Mouse (Mus musculus): Measurements from ENCODE around the gene Acot5. TPM values are rescaled to one million over a fixed set of nuclear protein-coding genes. Genes with fewer than 3 reads are reported as not detected.
"Not testable (repeated sequence)": the region's sequence is repeated elsewhere in the genome, so short reads cannot be mapped to it uniquely, and the experiment has no call there.

The Acot5 gene
- total RNA-seq (2022), result 1 to 10 TPM; 4.4 to 5.3 (median 5.2) TPM

- no peak for DNase-seq (ENCODE audit: low spot score in 2 of 2)
Observed at GRCm38 (mm10) chr12:84068986-84069385, at the start of gene Acot5. Gene Acot5, plus strand, starts transcription at chr12:84069325.

DNA sequence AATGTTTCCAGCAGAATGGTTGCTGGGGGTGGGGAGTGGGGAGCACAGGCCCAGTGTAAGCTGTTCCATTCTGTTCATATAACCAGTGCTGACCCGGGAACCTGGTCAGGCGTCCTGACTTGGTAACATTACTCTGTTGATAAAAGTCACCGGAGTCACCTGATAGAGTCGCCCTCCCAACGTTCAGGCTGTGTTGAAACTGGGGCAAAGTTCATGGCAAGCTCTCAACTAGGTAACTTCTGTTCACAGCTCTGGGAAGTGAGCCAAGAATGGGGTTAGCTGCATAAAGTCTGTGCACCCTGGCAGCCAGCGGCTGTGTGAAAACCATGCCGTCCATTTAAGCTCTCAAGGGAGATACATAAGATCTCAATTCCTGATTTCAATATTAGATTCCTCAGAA lies 48.6 kb upstream of the Acot5 start:
- not testable (repeated sequence) for DNase-seq (ENCODE audit: low spot score in 2 of 2)

GRCm38 (mm10) chr12:84022266-84022665 lies 46.9 kb upstream of the Acot5 start:
- not testable (repeated sequence) for DNase-seq (ENCODE audit: low spot score in 2 of 2)

- DNase-seq (ENCODE audit: low spot score in 2 of 2), result no peak
Observed at GRCm38 (mm10) chr12:84023052-84023745, 45.9 kb upstream of the Acot5 start.

GRCm38 (mm10) chr12:84025888-84026287 lies 43.2 kb upstream of the Acot5 start:
- DNase-seq (ENCODE audit: low spot score in 2 of 2), result no peak

- not testable (repeated sequence) for DNase-seq (ENCODE audit: low spot score in 2 of 2)
Observed at GRCm38 (mm10) chr12:84028328-84028727, 40.8 kb upstream of the Acot5 start.

GRCm38 (mm10) chr12:84029043-84029442 lies 40.1 kb upstream of the Acot5 start:
- not testable (repeated sequence) for DNase-seq (ENCODE audit: low spot score in 2 of 2)

DNA sequence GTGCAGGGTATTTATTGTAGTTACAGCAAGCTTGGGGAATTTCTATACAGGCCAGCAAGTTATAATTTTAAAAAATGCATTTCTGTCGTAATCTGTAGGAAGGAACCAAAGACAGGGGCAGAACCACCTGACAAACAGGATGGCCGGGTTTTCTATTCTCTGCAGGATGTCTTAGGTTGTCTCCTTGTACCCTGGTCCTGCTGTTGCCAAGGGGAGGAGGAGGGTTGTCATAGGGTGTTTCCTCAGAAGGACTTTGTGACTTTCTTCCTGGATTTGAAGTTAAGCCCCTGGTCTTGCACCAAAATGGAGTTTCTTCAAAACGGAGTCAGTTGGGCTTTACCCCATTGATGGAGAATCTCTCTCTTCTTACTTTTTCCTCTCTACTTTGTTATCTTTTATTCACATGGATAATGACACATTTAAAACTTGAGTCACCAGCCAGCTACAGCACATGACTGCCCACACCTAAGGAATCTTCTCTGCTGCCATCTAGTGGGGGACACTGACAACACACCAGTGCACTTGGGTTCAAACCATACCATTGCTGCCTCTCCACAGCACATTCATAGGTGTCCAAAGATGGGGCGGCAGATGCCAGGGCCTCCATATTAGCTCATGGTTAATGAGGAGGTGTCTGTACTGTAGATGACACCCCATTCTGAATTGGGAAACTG lies 38.3 kb upstream of the Acot5 start:
- peak; percentile 68 to 82 for DNase-seq (ENCODE audit: low spot score in 2 of 2)

DNA sequence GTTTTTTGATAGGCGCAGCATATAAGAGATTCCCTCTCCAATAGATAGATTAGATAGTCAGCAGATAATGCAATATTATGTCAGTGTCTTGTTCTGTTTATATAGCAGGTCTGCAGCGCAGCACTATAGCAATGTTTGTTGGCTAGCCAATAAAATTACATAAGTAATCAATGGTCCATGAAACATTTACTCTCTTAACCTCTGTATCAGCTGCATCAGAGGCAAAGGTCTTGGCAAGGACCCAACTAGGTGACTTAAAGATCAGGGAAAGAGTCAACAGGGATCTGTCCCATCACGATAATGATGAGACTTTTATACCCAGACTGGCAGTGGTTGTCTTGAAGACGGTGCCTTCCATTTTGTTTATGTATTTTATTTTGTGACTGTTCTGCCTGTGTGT lies 36.3 kb upstream of the Acot5 start:
- DNase-seq (ENCODE audit: low spot score in 2 of 2), result no peak

DNA sequence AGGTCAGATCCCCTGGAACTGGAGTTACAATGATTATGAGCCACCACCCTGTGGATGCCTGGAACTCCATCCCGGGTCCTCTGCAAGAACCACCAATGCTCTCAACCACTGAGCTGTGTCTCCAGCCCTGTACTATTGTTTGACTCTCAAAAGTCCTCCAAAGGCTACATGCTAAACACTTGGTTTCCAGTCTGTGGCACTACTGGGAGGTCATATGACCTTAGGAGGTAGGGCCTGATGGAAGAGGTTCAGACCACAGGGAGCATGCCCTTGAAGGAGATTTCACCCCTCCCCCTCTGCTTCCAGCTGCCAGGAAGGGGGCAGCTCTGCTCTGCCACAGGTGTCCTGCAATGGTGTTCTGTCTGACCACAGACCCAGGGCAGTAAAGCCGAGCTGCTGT lies 35.8 kb upstream of the Acot5 start:
- not testable (repeated sequence) for DNase-seq (ENCODE audit: low spot score in 2 of 2)

DNA sequence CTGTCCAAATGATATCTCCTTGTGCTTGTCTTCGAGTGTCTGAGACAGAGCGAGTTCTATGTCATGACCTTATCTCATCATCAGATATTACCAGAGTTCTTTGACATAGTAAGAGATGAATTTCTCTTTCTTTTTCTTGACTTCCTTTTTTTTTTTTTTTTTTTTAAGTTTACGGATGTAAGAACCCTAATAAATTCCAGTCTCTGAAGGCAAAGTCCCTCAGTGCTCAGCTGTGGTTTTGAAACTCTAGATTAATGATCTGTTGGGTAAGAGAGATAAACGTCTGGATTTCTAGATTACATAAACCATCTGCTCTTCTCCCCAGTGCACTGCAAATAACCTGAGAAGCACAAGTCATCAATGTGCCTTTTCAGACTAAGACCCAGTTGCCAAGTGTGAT lies 35.0 kb upstream of the Acot5 start:
- DNase-seq (ENCODE audit: low spot score in 2 of 2), result no peak

DNA sequence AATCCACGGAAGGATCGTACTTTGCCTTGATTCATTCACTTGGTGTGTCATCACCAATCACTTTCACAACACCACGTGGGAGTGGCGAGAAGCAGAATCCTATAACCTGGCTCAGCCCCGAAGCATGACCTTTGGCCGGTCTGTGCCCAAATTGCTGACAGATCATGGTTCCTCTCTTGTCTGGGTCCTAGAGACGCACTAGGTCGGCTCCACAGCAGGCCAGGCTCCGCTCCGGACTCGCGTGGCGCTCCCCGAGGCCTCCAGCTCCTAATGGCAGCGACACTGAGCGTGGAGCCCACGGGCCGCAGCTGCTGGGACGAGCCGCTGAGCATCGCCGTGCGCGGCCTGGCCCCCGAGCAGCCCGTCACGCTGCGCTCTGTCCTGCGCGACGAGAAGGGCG lies 30.9 kb upstream of the Acot5 start, which contains the start of gene Acot4:
Acot4 (plus strand) TSS at position 139 of the 400 bp plus-strand sequence.
- DNase-seq (ENCODE audit: low spot score in 2 of 2), result peak in 1 of 2 experiments; percentile 13

GRCm38 (mm10) chr12:84038691-84039111 lies 30.4 kb upstream of the Acot5 start, which contains the start of gene Gm49366:
Gene Gm49366, plus strand, starts transcription at chr12:84038935.
- not testable (repeated sequence) for DNase-seq (ENCODE audit: low spot score in 2 of 2)

DNA sequence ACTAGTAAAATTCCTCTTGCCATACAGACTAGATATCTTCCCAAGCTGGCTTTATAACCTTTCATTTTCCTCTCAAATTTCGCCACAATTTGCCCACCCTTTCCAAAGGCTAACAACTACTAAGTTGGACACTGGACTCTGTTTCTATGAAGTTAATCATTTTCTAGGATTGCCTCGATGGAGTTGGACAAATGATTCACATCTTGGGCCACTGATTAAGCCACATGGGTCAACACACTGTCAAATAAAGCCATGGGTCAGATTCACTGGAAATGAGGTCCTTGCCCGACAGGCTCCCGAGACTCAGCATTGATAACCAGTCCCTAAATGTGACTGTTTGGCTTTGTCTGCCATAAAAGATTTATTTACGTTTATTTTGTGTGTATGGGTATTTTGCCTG lies 26.9 kb upstream of the Acot5 start:
- DNase-seq (ENCODE audit: low spot score in 2 of 2), result no peak

GRCm38 (mm10) chr12:84044045-84044444 lies 25.1 kb upstream of the Acot5 start:
- DNase-seq (ENCODE audit: low spot score in 2 of 2), result no peak

DNA sequence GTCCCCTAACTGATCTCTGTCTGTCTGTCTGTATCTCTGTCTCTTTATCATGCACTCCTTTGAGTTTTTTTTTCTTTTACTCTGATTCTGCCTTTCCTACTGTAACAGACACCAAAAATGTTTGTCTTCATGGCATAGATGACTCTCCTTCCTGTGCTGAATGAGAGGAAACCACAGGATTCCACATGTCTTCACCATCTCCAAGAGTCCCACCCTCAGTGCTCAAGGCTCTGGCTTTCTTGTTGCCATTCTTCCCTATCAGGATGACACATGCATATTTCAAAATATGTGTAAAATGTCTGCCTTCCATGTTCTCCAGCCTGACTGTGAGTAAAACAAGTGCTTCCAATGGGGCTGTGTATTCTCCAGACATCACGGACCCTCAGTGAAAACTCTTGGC lies 22.2 kb upstream of the Acot5 start:
- DNase-seq (ENCODE audit: low spot score in 2 of 2), result no peak

DNA sequence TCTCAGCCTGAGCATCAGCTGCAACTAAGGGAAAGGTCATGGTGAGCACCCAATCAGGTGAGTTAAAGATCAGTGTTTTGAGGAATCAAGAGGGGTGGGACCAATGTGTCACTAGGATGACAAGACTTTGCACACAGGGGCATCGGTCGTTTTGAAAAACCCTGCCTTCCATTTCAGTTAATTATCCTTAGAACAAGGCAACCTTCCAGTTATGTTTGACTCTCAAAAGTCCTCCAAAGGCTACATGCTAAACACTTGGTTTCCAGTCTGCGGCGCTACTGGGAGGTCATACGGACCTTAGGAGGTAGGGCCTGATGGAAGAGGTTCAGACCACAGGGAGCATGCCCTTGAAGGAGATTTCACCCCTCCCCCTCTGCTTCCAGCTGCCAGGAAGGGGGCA lies 18.4 kb upstream of the Acot5 start:
- not testable (repeated sequence) for DNase-seq (ENCODE audit: low spot score in 2 of 2)

DNA sequence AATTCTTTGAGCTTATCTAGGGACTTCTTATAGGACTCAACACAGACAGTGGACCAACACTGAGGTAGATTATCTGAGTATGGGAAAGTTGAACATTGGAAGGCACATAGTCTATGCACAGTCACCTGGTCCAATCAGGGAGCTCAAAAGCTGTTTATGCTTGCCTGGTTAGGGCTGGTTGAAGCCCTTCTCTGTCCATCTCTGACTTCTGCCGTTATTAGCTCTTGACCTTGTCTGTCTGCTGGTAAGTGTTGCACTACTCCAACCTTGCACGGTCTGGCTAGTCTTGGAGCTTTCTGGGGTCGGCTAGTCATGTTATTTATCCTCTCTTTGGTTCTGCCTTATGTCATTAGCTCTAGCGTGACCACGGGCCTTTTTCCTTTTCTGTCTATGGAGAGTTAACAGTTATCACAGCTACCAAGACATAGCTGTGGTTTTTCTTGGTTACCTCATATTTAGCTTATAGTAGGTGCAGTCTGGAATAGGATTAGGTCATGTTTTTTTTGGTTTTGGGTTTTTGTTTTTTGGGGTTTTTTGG lies 17.1 kb upstream of the Acot5 start, which contains the start of gene Acot3:
Acot3 (plus strand) TSS at position 208 of the 538 bp plus-strand sequence.
- DNase-seq (ENCODE audit: low spot score in 2 of 2), result no peak

DNA sequence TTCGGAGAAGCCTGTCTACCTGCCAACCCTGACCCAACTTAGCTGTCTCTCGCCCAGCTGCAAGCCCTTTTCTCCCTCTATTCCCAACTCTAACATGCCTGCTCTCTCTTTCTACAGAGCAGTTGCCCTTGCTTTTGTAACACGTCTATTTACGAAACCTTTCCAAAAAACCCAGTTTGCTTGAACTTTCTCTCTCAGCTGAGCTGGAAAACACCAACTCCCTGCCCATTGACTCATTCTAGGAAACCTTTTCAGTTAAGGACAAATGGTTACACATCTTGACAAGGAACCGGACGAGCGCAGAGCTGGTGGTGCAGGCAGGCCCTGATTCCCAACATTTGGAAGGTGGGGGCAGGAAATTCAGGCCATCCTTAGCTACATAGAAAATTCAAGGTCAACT lies 16.5 kb upstream of the Acot5 start:
- DNase-seq (ENCODE audit: low spot score in 2 of 2), result no peak

DNA sequence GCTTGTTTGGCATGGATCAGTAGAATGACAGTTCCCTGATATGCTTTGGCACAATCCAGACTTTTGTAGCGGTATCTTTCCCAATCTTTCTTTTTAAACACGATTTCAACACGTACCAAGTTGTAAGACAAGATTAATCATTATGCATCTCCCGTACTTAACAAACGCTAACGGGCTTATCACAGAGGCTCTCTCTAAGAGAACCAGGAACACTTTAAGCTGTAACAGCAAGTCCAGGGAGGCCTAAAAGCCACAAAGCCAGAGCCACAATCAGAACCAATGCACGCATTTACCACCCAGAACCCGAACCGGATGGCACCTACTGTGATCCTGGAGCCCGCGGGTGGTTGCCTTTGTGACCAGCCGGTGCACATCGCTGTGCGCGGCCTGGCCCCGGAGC lies 16.0 kb upstream of the Acot5 start:
- no peak for DNase-seq (ENCODE audit: low spot score in 2 of 2)

- no peak for DNase-seq (ENCODE audit: low spot score in 2 of 2)
Observed at GRCm38 (mm10) chr12:84053679-84054391, 15.3 kb upstream of the Acot5 start.

GRCm38 (mm10) chr12:84060946-84061345 lies 8.2 kb upstream of the Acot5 start:
- DNase-seq (ENCODE audit: low spot score in 2 of 2), result no peak

All from layer of hippocampus, adult 8-10 months (tissue).